Mouse (Mus musculus) mouse embryonic stem cell (cell line): Measurements from ENCODE around the gene 6030458C11Rik.

Source experiments
- in situ Hi-C, 2 experiments: fragments of 300-500 bp; cut with MboI; formaldehyde crosslinking; loops; 1 replicate in 1 of 2; 3 replicates in 1 of 2; pipeline ENCODE4 v1.14.3; 2019 to 2020; ENCODE audit warnings: low sequenced_read_pairs in 2 of 2, low pct_unique_long_range_greater_than_20kb in 1 of 2, mixed read lengths in 1 of 2; ENCODE audit not compliant: unreplicated experiment in 1 of 2

The 6030458C11Rik gene

DNA sequence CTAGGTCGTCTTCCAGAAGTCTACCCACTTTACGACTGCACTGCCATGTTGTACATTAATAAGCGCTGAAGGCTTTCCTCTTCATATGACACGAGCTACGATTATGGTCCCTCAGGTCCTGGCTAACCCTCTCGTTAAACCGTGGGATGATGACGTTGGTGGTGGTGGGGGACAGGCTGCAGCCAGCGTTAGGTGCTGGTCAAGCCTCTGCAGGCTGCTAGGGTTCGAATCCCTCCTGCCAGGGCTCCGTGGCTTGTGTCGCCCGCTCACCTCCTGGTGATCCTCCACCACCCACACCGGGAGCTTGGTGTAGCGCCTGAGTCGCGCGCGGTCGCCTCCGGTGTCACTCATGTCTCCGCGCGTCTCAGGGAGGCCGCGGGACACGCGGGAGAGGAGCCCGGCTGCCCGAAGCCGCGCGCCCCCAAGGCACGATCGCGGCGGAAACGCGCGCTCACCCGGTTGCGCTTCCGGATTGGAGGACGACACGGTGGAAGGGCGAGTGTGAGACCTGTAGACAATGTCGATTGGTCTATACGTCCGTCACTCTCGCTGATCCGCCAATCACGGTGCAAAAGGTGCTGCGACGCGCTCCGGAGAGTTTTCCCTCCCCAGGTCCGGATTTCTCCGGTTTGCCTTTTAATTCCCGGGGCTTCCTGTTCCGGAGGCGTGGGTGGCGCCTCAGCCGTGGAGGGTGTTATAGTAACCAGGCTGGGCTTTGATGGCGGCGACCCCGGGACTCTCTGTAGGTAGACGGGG lies at the start of gene 6030458C11Rik, which contains the start of gene Drosha:
Gene 6030458C11Rik, minus strand, starts transcription at position 453 of the 756 bp plus-strand sequence.
Gene Drosha, plus strand, starts transcription at position 619 of the 756 bp plus-strand sequence.
- in situ Hi-C loops = no loop called here

DNA sequence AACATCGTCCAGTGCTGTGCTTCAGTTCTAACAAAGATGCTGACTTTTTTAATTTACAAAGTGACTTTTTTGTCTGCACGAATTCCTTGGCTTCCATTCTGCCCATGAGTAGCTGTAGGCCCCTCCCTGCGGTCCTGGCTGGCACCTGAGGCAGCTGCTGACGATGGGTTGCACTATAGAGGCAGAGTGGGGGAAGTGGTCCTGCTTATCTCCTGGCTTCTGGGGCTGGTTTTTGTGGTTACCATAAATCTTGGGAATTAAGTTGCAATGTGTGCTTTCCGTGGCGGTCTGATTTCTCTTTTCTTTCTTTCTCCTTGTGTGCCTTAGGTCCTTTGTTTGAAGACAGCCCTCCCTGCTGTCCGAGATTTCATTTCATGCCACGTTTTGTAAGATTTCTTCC lies 42.8 kb upstream of the 6030458C11Rik start:
- in situ Hi-C loops = no loop called here

GRCm38 (mm10) chr15:12865595-12866314 lies 41.3 kb upstream of the 6030458C11Rik start:
- in situ Hi-C loops = no loop called here

- in situ Hi-C loops = no loop called here
These were observed 39.2 kb upstream of the 6030458C11Rik start for GRCm38 (mm10) chr15:12863669-12864068.

DNA sequence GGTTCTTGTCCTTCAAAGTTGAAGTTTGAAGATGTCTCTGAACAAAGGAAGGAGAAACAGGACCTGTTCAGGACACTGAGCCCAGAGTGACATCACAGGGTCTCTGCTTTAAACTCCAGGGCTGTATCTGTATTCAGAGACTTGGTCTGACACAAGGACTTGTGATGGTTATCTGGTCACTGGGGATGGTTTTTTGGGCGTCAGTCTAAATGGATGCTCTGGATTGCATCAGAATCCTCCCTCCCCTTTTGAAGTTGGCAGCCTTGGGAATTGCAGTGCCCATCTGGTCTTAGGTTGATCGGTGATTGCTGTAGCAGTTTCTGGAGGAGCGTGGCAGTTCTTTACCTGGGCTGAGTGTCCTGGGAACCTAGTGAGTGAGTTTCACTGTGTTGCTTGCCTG lies 37.6 kb upstream of the 6030458C11Rik start:
- in situ Hi-C loops = no loop called here

DNA sequence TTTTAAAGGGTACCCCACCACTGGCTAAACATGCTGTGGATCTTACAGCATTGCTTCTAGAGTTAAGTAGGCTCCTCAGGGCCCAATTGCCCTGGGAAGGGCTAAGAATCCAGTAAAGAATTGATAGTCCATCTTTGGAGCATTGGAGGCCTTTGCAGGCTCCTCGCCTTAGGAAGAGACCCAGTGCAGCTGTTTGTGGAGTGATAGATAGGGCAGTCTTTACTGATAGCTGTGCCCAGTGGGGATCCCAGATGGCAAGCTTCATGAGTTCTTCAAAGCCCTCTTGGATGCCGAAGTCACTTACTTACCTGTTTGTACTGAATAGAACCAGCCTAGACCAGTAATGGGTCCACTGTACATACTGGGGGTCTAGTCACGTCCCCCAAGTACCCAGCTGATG lies 34.2 kb upstream of the 6030458C11Rik start:
- in situ Hi-C loops = no loop called here

- in situ Hi-C loops = no loop called here
These were observed 33.5 kb upstream of the 6030458C11Rik start for GRCm38 (mm10) chr15:12857840-12858516.

- in situ Hi-C loops = no loop called here
These were observed 32.3 kb upstream of the 6030458C11Rik start for GRCm38 (mm10) chr15:12856780-12857179.

DNA sequence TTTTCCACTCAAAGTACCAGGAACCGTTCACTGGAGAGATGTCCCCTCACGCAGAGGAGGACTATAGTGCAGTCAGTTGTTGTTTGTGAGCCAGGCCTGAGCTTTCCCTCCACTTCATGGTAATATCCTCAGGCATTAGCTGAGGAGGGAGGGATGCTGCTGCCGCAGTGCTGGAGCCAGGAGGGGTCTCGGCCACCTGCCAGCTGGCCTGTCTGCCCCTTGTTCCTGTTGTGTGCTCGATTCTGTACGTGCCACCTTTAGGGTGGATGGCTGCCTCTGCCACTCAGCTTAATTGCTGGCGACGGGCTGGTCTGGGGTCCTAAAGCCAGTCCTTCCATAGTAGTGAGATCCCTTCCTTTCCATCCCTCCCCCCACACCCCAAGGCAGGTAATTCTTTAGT lies 29.0 kb upstream of the 6030458C11Rik start:
- in situ Hi-C loops = no loop called here

DNA sequence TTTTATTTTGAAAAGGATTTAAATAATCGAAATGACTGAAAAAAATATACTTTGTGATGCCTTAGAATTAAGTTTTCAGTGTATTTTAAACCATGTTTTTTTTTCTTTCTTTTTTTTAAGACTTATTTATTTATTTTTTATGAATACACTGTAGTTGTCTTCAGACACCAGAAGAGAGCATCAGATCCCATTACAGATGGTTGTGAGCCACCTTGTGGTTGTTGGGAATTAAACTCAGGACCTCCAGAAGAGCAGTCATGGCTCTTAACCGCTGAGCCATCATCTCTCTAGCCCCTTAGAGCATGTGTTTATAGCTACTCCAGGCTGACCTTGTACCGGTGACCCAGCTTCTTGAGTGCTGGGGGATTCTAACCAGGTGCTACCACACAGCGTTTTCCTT lies 24.9 kb upstream of the 6030458C11Rik start:
- in situ Hi-C loops = no loop called here

DNA sequence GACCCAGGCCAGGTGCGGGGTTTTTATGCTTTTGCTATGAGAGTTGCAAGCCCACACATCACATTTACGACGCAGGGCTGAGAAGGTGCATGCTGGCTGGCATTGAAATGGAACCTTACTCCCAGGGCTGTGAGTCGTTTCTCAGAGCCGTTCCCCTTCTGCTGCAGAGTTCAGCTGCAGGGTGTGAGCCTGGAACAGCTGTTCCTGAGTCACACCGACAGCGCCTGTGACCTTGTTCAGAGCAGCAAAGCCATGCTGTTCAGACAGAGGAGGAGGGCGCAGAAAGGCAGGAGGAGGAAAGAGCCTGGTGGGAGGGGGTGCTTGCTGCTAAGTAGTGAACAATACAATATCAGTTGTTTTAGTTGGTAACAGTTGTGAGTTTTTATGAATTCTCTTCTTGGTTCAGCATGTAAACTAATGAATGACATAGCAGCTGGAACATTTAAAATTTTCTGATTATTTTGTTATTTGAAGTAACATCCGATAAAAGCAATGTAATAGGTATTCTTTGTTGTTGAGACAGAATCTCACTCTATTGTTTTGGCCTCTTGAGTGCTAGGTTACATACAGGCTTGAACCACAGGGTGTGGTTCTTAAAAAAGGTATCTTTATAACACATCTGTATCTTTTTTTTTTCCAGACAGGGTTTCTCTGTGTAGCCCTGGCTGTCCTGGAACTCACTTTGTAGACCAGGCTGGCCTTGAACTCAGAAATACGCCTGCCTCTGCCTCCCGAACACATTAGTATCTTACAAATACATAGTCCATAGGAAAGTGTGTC lies 23.9 kb upstream of the 6030458C11Rik start:
- in situ Hi-C loops = no loop called here

DNA sequence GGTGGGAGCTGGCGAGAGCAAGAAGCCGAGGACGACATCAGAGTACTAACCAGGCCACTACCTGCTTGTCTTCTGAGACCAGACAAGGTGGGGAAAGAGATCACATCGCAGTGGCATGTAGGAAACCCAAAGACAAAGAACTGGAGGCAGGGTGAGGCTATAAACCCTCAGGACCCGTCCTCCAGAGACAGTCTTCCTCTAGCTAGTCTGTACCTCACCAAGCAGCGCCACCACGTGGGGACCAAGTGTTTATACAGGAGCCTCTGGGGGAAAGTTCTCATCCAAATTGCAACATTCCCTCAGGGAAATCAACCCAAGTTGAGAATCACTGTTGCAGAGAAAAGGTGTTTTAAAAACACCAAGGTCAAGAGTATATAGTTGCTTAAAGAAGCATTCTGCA lies 18.4 kb upstream of the 6030458C11Rik start:
- in situ Hi-C loops = no loop called here

- in situ Hi-C loops = no loop called here
These were observed 16.3 kb upstream of the 6030458C11Rik start for GRCm38 (mm10) chr15:12840737-12841136.

DNA sequence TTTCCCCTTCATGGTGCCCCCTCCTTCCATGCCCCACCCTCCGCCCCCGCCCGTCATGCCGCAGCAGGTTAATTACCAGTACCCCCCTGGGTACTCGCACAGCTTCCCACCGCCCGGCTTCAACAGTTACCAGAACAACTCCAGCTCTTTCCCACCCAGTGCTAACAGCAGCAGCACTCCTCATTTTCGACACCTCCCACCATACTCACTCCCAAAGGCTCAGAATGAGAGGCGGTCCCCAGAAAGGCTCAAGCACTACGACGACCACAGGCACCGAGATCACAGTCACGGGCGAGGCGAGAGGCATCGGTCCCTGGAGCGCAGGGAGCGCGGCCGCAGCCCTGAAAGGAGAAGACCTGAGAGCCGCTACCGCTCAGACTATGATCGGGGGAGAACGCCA lies 9.8 kb upstream of the 6030458C11Rik start:
- in situ Hi-C loops = no loop called here

- in situ Hi-C loops = no loop called here
These were observed 8.9 kb upstream of the 6030458C11Rik start for GRCm38 (mm10) chr15:12833385-12833784.

- in situ Hi-C loops = no loop called here
These were observed 8.2 kb upstream of the 6030458C11Rik start for GRCm38 (mm10) chr15:12832599-12832998.

DNA sequence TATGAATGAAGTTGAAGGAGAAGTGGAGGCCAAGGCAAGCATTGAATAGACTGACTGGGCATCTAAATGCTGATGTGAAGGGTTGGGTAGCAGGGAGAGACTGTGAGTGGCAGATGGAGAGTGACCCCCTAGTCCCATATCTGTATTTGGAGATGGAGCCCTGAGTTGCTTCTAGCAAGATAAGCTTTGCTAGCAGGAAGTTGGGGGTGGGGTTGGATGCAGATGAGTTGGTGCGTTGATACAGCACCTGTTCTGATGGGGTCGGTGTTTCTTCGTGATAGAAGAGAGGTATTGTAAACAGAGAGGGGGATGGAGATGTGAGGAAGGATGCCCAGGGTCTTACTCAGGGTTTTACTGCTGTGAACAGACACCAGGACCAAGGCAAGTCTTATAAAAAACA lies 5.4 kb upstream of the 6030458C11Rik start:
- in situ Hi-C loops = no loop called here

DNA sequence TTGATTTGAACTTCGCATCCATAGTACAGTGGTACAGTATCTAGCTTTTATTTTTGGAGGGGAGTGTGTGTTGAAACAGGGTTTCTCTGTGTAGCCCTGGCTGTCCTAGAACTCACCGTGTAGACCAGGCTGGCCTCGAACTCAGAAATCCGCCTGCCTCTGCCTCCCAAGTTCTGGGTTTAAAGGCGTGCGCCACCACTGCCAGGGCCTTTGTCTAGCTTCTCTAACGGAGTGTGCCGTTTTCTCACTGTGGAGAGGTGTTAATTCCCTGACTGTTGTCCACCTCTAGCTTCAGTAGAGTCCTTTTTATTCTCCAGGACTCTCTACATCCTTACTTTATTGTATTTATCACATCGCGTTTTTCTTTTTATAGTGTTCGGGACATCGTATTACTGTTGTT lies 959 bp upstream of the 6030458C11Rik start:
- in situ Hi-C loops = no loop called here

DNA sequence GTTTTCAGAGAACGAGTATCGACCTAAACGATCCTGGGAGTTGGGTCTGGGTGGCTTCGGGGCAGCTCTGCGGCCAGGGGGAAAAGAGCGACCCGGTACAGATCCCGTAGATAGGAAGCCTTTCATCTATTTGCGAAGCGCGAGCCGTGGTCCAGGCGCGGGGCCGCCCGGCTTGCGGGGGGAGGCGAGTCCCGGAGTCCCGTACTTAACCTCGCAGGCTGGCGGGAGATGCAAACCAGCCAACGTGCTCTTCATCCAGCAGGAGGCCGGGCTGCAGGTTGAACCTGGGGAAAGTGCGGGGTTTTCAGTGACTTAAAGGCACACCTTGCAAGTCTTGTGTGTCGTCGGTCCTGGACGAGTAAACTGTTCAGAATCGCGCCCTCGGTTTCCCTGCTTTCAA lies 516 bp upstream of the 6030458C11Rik start:
- in situ Hi-C loops = no loop called here
